In genomic region chr11:120256981-120257820, GRCm38 (mm10) we compare ENCODE assay signal across 11 mouse cellular contexts. TPM values are rescaled to one million over a fixed set of nuclear protein-coding genes. Genes with fewer than 3 reads are reported as not detected.
DNase-seq lines count a peak whose midpoint lies in the region; ATAC-seq and TF ChIP-seq lines count a peak whose summit lies in the region.
"Had no signal": no experiment of that assay in that cellular context is flagged by ENCODE, and none has a peak within 500 bp of the region (broad histone marks: within the 10 kb centered on the region; RNA-seq: fewer than 3 reads in every experiment).

No protein-coding gene starts in this region.

- H3K9me3 ChIP-seq in lung, postnatal 0 days (ENCODE audit: low read length) = no peaks in the 10 kb centered on the region
- no peaks in the 10 kb centered on the region for H3K9me3 ChIP-seq in hindbrain, embryonic 12.5 days (replicated peaks)
- H3K9me3 ChIP-seq: embryonic facial prominence, embryonic 12.5 days; heart, embryonic 15.5 days; liver, embryonic 13.5 days had no signal

- H3K27me3 ChIP-seq in lung, postnatal 0 days (replicated peaks; ENCODE audit: insufficient read depth, low read length) = no peaks in the 10 kb centered on the region
- no peaks in the 10 kb centered on the region for H3K27me3 ChIP-seq in hindbrain, embryonic 12.5 days
- H3K27me3 ChIP-seq: embryonic facial prominence, embryonic 12.5 days; heart, embryonic 15.5 days; liver, embryonic 13.5 days had no signal

- 69% methylated on average over 10 of the region's 10 CpGs for WGBS in lung, postnatal 0 days
- WGBS in hindbrain, embryonic 12.5 days = 59% methylated on average over 10 of the region's 10 CpGs

- no peak for TF ChIP-seq EP300 in lung, postnatal 0 days (IDR thresholded peaks at IDR 0.05)

- no peaks in the 10 kb centered on the region for H3K36me3 ChIP-seq in lung, postnatal 0 days (ENCODE audit: insufficient read depth, low read length)
- H3K36me3 ChIP-seq in hindbrain, embryonic 12.5 days = 0 out of 2 replicates have a peak, but pooled peaks cover 10% of the 10 kb centered on the region
- H3K36me3 ChIP-seq: heart, embryonic 15.5 days; liver, embryonic 13.5 days had no signal

- peak; percentile 26 for DNase-seq in lung, postnatal 0 days (ENCODE audit: low spot score)
- no peak for DNase-seq in lung, postnatal 14 days
- DNase-seq in adrenal gland, adult 2 months = peak; percentile 92
- DNase-seq in retina, embryonic 14.5 days (ENCODE audit: low spot score) = peak; percentile 50
- DNase-seq in spleen, postnatal 36 days (ENCODE audit: low spot score in 2 of 2) = no peak
- no peak for DNase-seq in cerebellum, adult 11 months
- DNase-seq: kidney, postnatal 36 days; liver, embryonic 13.5 days had no signal

- no peak overlapping the region for H3K9ac ChIP-seq in lung, postnatal 0 days (replicated peaks; ENCODE audit: low read depth)
- no peak overlapping the region for H3K9ac ChIP-seq in hindbrain, embryonic 12.5 days
- H3K9ac ChIP-seq: embryonic facial prominence, embryonic 12.5 days; heart, embryonic 15.5 days; liver, embryonic 13.5 days had no signal

- ATAC-seq in lung, postnatal 0 days = no peak
- peak; percentile 6; the same call in 1 of the 2 replicates for ATAC-seq in hindbrain, embryonic 12.5 days (ENCODE audit: low FRiP score)

- peaks cover 76% of the 10 kb centered on the region for H3K4me1 ChIP-seq in lung, postnatal 0 days (ENCODE audit: insufficient read depth, low read depth, low read length)
- H3K4me1 ChIP-seq in hindbrain, embryonic 12.5 days = peaks cover 93% of the 10 kb centered on the region

- H3K27ac ChIP-seq in lung, postnatal 0 days (ENCODE audit: low read length) = no peak overlapping the region
- H3K27ac ChIP-seq in hindbrain, embryonic 12.5 days = peak overlapping the region; percentile 3; the same call in 1 of the 2 replicates
- H3K27ac ChIP-seq: embryonic facial prominence, embryonic 12.5 days; liver, embryonic 13.5 days had no signal

- H3K4me2 ChIP-seq in lung, postnatal 0 days (replicated peaks; ENCODE audit: low read depth, low read length) = no peak overlapping the region
- no peak overlapping the region for H3K4me2 ChIP-seq in hindbrain, embryonic 12.5 days (replicated peaks)
- H3K4me2 ChIP-seq: embryonic facial prominence, embryonic 12.5 days; heart, embryonic 15.5 days; liver, embryonic 13.5 days had no signal

- no peak for TF ChIP-seq CTCF in lung, postnatal 0 days (IDR thresholded peaks at IDR 0.05)

- H3K4me3 ChIP-seq in lung, postnatal 0 days (ENCODE audit: low read depth, low read length) = no peak overlapping the region
- H3K4me3 ChIP-seq in hindbrain, embryonic 12.5 days = no peak overlapping the region
- H3K4me3 ChIP-seq: embryonic facial prominence, embryonic 12.5 days; heart, embryonic 15.5 days; liver, embryonic 13.5 days had no signal

RNA-seq across cellular contexts. Expression of gene Bahcc1, which starts 24.5 kb away (rescaled TPM):
- polyA plus RNA-seq in lung, postnatal 0 days (2015; fragmentation: Nextera tagmentation; extraction: Ambion mirVana) = 5.9 and 6.6 TPM in 2 replicates
- 10 to 100 TPM in 1 of 2 experiments, 1 to 10 TPM in 1; 9.2 to 21.9 TPM for total RNA-seq in adrenal gland, adult 2 months (2021)
- polyA plus RNA-seq in adrenal gland, adult 2 months (2012; rRNA removed) = 17.9 and 19.5 TPM in 2 replicates
- polyA plus RNA-seq in hindbrain, embryonic 12.5 days (2016; fragmentation: Nextera tagmentation; extraction: Ambion mirVana) = 21.9 and 23.8 TPM in 2 replicates

Comparison
In these comparisons a context has a peak if more than half of its experiments do, and no peak if none do; other contexts are left out.
1. DNase-seq: peak in lung, postnatal 0 days (single experiment), adrenal gland, adult 2 months (single experiment) and retina, embryonic 14.5 days (single experiment); none in lung, postnatal 14 days (single experiment), spleen, postnatal 36 days (0 of 2) and cerebellum, adult 11 months (single experiment).